Mouse (Mus musculus): Measurements from ENCODE around the gene Edaradd. TPM values are rescaled to one million over a fixed set of nuclear protein-coding genes. Genes with fewer than 3 reads are reported as not detected.

Gene Edaradd
- total and polyA plus RNA-seq, 2 experiments = 0.07 to 0.09 TPM

GRCm38 (mm10) chr13:12534628-12535027, 14.4 kb upstream of the Edaradd start:
- DNase-seq (ENCODE audit: extremely low read depth, low read depth, low spot score) = peak; percentile 96
- Histone ChIP-seq H3K27ac (replicated peaks; ENCODE audit: insufficient read depth, low read depth, low read length) (peak overlapping the region; percentile 57), H3K4me3 (ENCODE audit: insufficient read depth, low read depth, low read length) (no peak overlapping the region), H3K9ac (ENCODE audit: low read depth, low read length) (no peak overlapping the region), H3K79me2 (ENCODE audit: control insufficient read depth, insufficient read depth, low read length) (no peaks in the 10 kb centered on the region), H3K4me1 (ENCODE audit: control insufficient read depth, insufficient read depth, low read length) (peaks cover 4% of the 10 kb centered on the region), H3K36me3 (ENCODE audit: control insufficient read depth, insufficient read depth, low read length) (no peaks in the 10 kb centered on the region), H3K27me3 (ENCODE audit: control insufficient read depth, insufficient read depth, low read length) (no peaks in the 10 kb centered on the region)
- WGBS = 37% methylated on average over 3 of the region's 3 CpGs
- no peak for TF ChIP-seq CTCF (IDR thresholded peaks at IDR 0.05; ENCODE audit: low read depth, low read length)
- TF ChIP-seq POLR2A (IDR thresholded peaks at IDR 0.05; ENCODE audit: extremely low read depth, insufficient read depth, low read length) = no peak

GRCm38 (mm10) chr13:12525678-12526077, 5.4 kb upstream of the Edaradd start:
- Histone ChIP-seq H3K36me3 (ENCODE audit: control insufficient read depth, insufficient read depth, low read length) (no peaks in the 10 kb centered on the region), H3K4me1 (ENCODE audit: control insufficient read depth, insufficient read depth, low read length) (no peaks in the 10 kb centered on the region), H3K27me3 (ENCODE audit: control insufficient read depth, insufficient read depth, low read length) (no peaks in the 10 kb centered on the region), H3K9ac (ENCODE audit: low read depth, low read length) (no peak overlapping the region), H3K4me3 (ENCODE audit: insufficient read depth, low read depth, low read length) (no peak overlapping the region), H3K79me2 (ENCODE audit: control insufficient read depth, insufficient read depth, low read length) (no peaks in the 10 kb centered on the region), H3K27ac (replicated peaks; ENCODE audit: insufficient read depth, low read depth, low read length) (no peak overlapping the region)
- 89% methylated on average over 4 of the region's 4 CpGs for WGBS
- no peak for DNase-seq (ENCODE audit: extremely low read depth, low read depth, low spot score)
- TF ChIP-seq POLR2A (IDR thresholded peaks at IDR 0.05; ENCODE audit: extremely low read depth, insufficient read depth, low read length) = no peak
- TF ChIP-seq CTCF (IDR thresholded peaks at IDR 0.05; ENCODE audit: low read depth, low read length) = no peak

- Histone ChIP-seq H3K9ac (ENCODE audit: low read depth, low read length) (no peak overlapping the region), H3K4me3 (ENCODE audit: insufficient read depth, low read depth, low read length) (no peak overlapping the region), H3K27ac (replicated peaks; ENCODE audit: insufficient read depth, low read depth, low read length) (no peak overlapping the region), H3K4me1 (ENCODE audit: control insufficient read depth, insufficient read depth, low read length) (no peaks in the 10 kb centered on the region), H3K36me3 (ENCODE audit: control insufficient read depth, insufficient read depth, low read length) (no peaks in the 10 kb centered on the region), H3K79me2 (ENCODE audit: control insufficient read depth, insufficient read depth, low read length) (no peaks in the 10 kb centered on the region), H3K27me3 (ENCODE audit: control insufficient read depth, insufficient read depth, low read length) (no peaks in the 10 kb centered on the region)
- TF ChIP-seq CTCF (IDR thresholded peaks at IDR 0.05; ENCODE audit: low read depth, low read length) (no peak), POLR2A (IDR thresholded peaks at IDR 0.05; ENCODE audit: extremely low read depth, insufficient read depth, low read length) (no peak)
- DNase-seq (ENCODE audit: extremely low read depth, low read depth, low spot score) = no peak
Measured at GRCm38 (mm10) chr13:12522346-12522745, 2.1 kb upstream of the Edaradd start.

- Histone ChIP-seq H3K27ac (replicated peaks; ENCODE audit: insufficient read depth, low read depth, low read length) (no peak overlapping the region), H3K4me1 (ENCODE audit: control insufficient read depth, insufficient read depth, low read length) (no peaks in the 10 kb centered on the region), H3K36me3 (ENCODE audit: control insufficient read depth, insufficient read depth, low read length) (no peaks in the 10 kb centered on the region), H3K79me2 (ENCODE audit: control insufficient read depth, insufficient read depth, low read length) (no peaks in the 10 kb centered on the region), H3K27me3 (ENCODE audit: control insufficient read depth, insufficient read depth, low read length) (no peaks in the 10 kb centered on the region), H3K4me3 (ENCODE audit: insufficient read depth, low read depth, low read length) (peak overlapping the region; percentile 13; the same call in 1 of the 2 replicates), H3K9ac (ENCODE audit: low read depth, low read length) (no peak overlapping the region)
- DNase-seq (ENCODE audit: extremely low read depth, low read depth, low spot score) = no peak
- TF ChIP-seq POLR2A (IDR thresholded peaks at IDR 0.05; ENCODE audit: extremely low read depth, insufficient read depth, low read length) (no peak), CTCF (IDR thresholded peaks at IDR 0.05; ENCODE audit: low read depth, low read length) (no peak)
- 23% methylated on average over 18 of the region's 18 CpGs for WGBS
Measured at GRCm38 (mm10) chr13:12519371-12519770, 867 bp downstream of the Edaradd start.

- H3K9ac ChIP-seq (ENCODE audit: low read depth, low read length) = no peak overlapping the region
- TF ChIP-seq CTCF (IDR thresholded peaks at IDR 0.05; ENCODE audit: low read depth, low read length) = no peak
- no peak for TF ChIP-seq POLR2A (IDR thresholded peaks at IDR 0.05; ENCODE audit: extremely low read depth, insufficient read depth, low read length)
- H3K79me2 ChIP-seq (ENCODE audit: control insufficient read depth, insufficient read depth, low read length) = no peaks in the 10 kb centered on the region
- no peaks in the 10 kb centered on the region for H3K36me3 ChIP-seq (ENCODE audit: control insufficient read depth, insufficient read depth, low read length)
- no peak for DNase-seq (ENCODE audit: extremely low read depth, low read depth, low spot score)
- no peak overlapping the region for H3K27ac ChIP-seq (replicated peaks; ENCODE audit: insufficient read depth, low read depth, low read length)
- H3K4me3 ChIP-seq (ENCODE audit: insufficient read depth, low read depth, low read length) = no peak overlapping the region
- no peaks in the 10 kb centered on the region for H3K4me1 ChIP-seq (ENCODE audit: control insufficient read depth, insufficient read depth, low read length)
- H3K27me3 ChIP-seq (ENCODE audit: control insufficient read depth, insufficient read depth, low read length) = no peaks in the 10 kb centered on the region
- 74% methylated on average over 9 of the region's 9 CpGs for WGBS
Measured at GRCm38 (mm10) chr13:12511189-12511965, 8.9 kb downstream of the Edaradd start.

GRCm38 (mm10) chr13:12510032-12510431, 10.2 kb downstream of the Edaradd start:
- 84% methylated on average over 6 of the region's 6 CpGs for WGBS
- H3K27me3 ChIP-seq (ENCODE audit: control insufficient read depth, insufficient read depth, low read length) = no peaks in the 10 kb centered on the region
- no peaks in the 10 kb centered on the region for H3K79me2 ChIP-seq (ENCODE audit: control insufficient read depth, insufficient read depth, low read length)
- no peak overlapping the region for H3K4me3 ChIP-seq (ENCODE audit: insufficient read depth, low read depth, low read length)
- H3K4me1 ChIP-seq (ENCODE audit: control insufficient read depth, insufficient read depth, low read length) = no peaks in the 10 kb centered on the region
- no peak overlapping the region for H3K27ac ChIP-seq (replicated peaks; ENCODE audit: insufficient read depth, low read depth, low read length)
- H3K36me3 ChIP-seq (ENCODE audit: control insufficient read depth, insufficient read depth, low read length) = no peaks in the 10 kb centered on the region
- no peak for DNase-seq (ENCODE audit: extremely low read depth, low read depth, low spot score)
- H3K9ac ChIP-seq (ENCODE audit: low read depth, low read length) = no peak overlapping the region
- TF ChIP-seq POLR2A (IDR thresholded peaks at IDR 0.05; ENCODE audit: extremely low read depth, insufficient read depth, low read length) = no peak
- no peak for TF ChIP-seq CTCF (IDR thresholded peaks at IDR 0.05; ENCODE audit: low read depth, low read length)
